Mouse (Mus musculus): ENCODE results near the gene Snta1. TPM values are rescaled to one million over a fixed set of nuclear protein-coding genes. Genes with fewer than 3 reads are reported as not detected.
A peak's percentile ranks its signal among the peaks of the same experiment; 100 is the strongest.
"Not testable (repeated sequence)": the region's sequence is repeated elsewhere in the genome, so short reads cannot be mapped to it uniquely, and the experiment has no call there.

Gene Snta1
- polyA plus RNA-seq, 1 experiment = 5.7 TPM

GRCm38 (mm10) chr2:154372151-154372829 is 35.6 kb downstream of the Snta1 start:
- Histone ChIP-seq H3K27ac (ENCODE audit: control insufficient read depth, insufficient read depth, low read depth, low read length) (peak overlapping the region; percentile 96), H3K27me3 (ENCODE audit: control insufficient read depth, insufficient read depth, low read length) (no peaks in the 10 kb centered on the region), H3K4me1 (ENCODE audit: control insufficient read depth, insufficient read depth, low read length) (peaks cover 4% of the 10 kb centered on the region), H3K36me3 (ENCODE audit: control insufficient read depth, insufficient read depth, low read length) (peaks cover 4% of the 10 kb centered on the region; the same call in 1 of the 2 replicates), H3K4me3 (ENCODE audit: control insufficient read depth, low read depth, low read length) (peak overlapping the region; percentile 100)
- TF ChIP-seq POLR2A (IDR thresholded peaks at IDR 0.05; ENCODE audit: control insufficient read depth, low read depth, low read length) (peak; percentile 90), CTCF (IDR thresholded peaks at IDR 0.05; ENCODE audit: control insufficient read depth, insufficient read depth, insufficient replicate concordance, low read depth, low read length) (no peak)

DNA sequence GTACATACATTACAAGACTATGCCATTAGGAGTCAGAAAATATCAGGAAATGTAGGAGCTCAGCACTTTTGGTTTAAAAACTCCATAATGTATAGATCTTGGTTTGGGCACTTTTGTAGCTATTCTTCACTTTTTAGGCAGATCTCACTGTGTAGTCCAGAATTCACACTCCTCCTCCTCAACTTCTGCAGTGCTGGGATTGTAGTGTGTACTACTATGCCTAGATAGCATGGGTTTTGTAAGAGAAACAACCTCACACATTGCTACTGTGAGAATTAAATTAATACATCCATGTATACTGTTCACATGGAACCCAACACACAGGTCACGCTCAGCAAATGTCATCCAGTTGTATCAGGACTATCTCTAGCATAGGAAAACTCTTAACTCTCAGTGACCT is 40.4 kb downstream of the Snta1 start:
- Histone ChIP-seq H3K27ac (ENCODE audit: control insufficient read depth, insufficient read depth, low read depth, low read length) (no peak overlapping the region), H3K4me3 (ENCODE audit: control insufficient read depth, low read depth, low read length) (no peak overlapping the region), H3K27me3 (ENCODE audit: control insufficient read depth, insufficient read depth, low read length) (no peaks in the 10 kb centered on the region), H3K36me3 (ENCODE audit: control insufficient read depth, insufficient read depth, low read length) (peaks cover 5% of the 10 kb centered on the region), H3K4me1 (ENCODE audit: control insufficient read depth, insufficient read depth, low read length) (no peaks in the 10 kb centered on the region)
- TF ChIP-seq POLR2A (IDR thresholded peaks at IDR 0.05; ENCODE audit: control insufficient read depth, low read depth, low read length) (no peak), CTCF (IDR thresholded peaks at IDR 0.05; ENCODE audit: control insufficient read depth, insufficient read depth, insufficient replicate concordance, low read depth, low read length) (no peak)

DNA sequence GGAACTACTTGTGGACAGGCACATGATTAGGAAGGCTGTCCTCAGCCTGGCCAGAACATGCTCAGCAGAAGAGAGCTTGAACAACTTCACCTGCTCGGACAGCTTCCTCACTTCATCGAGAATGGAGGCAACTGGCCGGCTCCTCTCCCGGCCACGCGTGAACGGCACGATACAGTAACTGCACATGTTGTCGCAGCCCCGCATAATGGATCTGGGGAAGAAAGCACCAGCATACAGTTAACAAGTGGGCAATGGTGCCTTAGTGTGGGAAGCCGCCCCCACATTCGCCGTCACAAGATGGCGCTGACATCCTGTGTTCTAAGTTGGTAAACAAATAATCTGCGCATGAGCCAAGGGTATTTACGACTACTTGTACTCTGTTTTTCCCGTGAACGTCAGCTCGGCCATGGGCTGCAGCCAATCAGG is 53.9 kb downstream of the Snta1 start:
- H3K36me3 ChIP-seq (ENCODE audit: control insufficient read depth, insufficient read depth, low read length); H3K27ac ChIP-seq (ENCODE audit: control insufficient read depth, insufficient read depth, low read depth, low read length); H3K27me3 ChIP-seq (ENCODE audit: control insufficient read depth, insufficient read depth, low read length); H3K4me3 ChIP-seq (ENCODE audit: control insufficient read depth, low read depth, low read length); H3K4me1 ChIP-seq (ENCODE audit: control insufficient read depth, insufficient read depth, low read length): not testable (repeated sequence)

DNA sequence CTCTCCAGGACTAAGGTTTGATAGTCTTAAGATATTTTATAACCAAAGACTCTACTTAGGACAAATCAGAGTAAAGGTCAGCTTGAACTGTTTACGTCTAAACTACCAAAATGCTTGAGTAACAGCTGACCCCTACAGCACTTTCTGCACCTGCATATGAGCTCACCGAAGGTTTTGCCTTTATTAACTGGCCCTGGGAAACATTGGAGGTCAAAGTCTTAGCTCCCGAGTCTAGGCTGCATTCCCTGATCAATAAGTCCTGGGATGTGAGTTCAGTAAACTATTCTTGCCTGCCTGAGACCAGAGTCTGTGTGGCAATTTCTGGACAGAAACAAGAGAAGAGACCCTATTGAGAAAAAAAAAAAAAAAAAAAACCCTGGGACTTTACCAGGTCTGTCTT is 59.7 kb downstream of the Snta1 start:
- Histone ChIP-seq H3K4me3 (ENCODE audit: control insufficient read depth, low read depth, low read length) (no peak overlapping the region), H3K27me3 (ENCODE audit: control insufficient read depth, insufficient read depth, low read length) (no peaks in the 10 kb centered on the region), H3K36me3 (ENCODE audit: control insufficient read depth, insufficient read depth, low read length) (peaks cover 6% of the 10 kb centered on the region), H3K27ac (ENCODE audit: control insufficient read depth, insufficient read depth, low read depth, low read length) (no peak overlapping the region), H3K4me1 (ENCODE audit: control insufficient read depth, insufficient read depth, low read length) (no peaks in the 10 kb centered on the region; the same call in 1 of the 2 replicates)
- no peak for TF ChIP-seq POLR2A (IDR thresholded peaks at IDR 0.05; ENCODE audit: control insufficient read depth, low read depth, low read length)
- no peak for TF ChIP-seq CTCF (IDR thresholded peaks at IDR 0.05; ENCODE audit: control insufficient read depth, insufficient read depth, insufficient replicate concordance, low read depth, low read length)

GRCm38 (mm10) chr2:154339356-154339755 is 68.5 kb downstream of the Snta1 start:
- no peak for TF ChIP-seq POLR2A (IDR thresholded peaks at IDR 0.05; ENCODE audit: control insufficient read depth, low read depth, low read length)
- TF ChIP-seq CTCF (IDR thresholded peaks at IDR 0.05; ENCODE audit: control insufficient read depth, insufficient read depth, insufficient replicate concordance, low read depth, low read length) = no peak
- Histone ChIP-seq H3K4me1 (ENCODE audit: control insufficient read depth, insufficient read depth, low read length) (no peaks in the 10 kb centered on the region), H3K27ac (ENCODE audit: control insufficient read depth, insufficient read depth, low read depth, low read length) (no peak overlapping the region), H3K4me3 (ENCODE audit: control insufficient read depth, low read depth, low read length) (no peak overlapping the region), H3K36me3 (ENCODE audit: control insufficient read depth, insufficient read depth, low read length) (peaks cover 4% of the 10 kb centered on the region; the same call in 1 of the 2 replicates), H3K27me3 (ENCODE audit: control insufficient read depth, insufficient read depth, low read length) (no peaks in the 10 kb centered on the region)

GRCm38 (mm10) chr2:154338161-154338560 is 69.7 kb downstream of the Snta1 start:
- no peak overlapping the region for H3K4me3 ChIP-seq (ENCODE audit: control insufficient read depth, low read depth, low read length)
- no peak overlapping the region for H3K27ac ChIP-seq (ENCODE audit: control insufficient read depth, insufficient read depth, low read depth, low read length)
- H3K4me1 ChIP-seq (ENCODE audit: control insufficient read depth, insufficient read depth, low read length) = no peaks in the 10 kb centered on the region
- H3K36me3 ChIP-seq (ENCODE audit: control insufficient read depth, insufficient read depth, low read length) = no peaks in the 10 kb centered on the region; the same call in 1 of the 2 replicates
- TF ChIP-seq CTCF (IDR thresholded peaks at IDR 0.05; ENCODE audit: control insufficient read depth, insufficient read depth, insufficient replicate concordance, low read depth, low read length) (no peak), POLR2A (IDR thresholded peaks at IDR 0.05; ENCODE audit: control insufficient read depth, low read depth, low read length) (no peak)
- H3K27me3 ChIP-seq (ENCODE audit: control insufficient read depth, insufficient read depth, low read length) = no peaks in the 10 kb centered on the region

- no peak overlapping the region for H3K4me3 ChIP-seq (ENCODE audit: control insufficient read depth, low read depth, low read length)
- no peaks in the 10 kb centered on the region for H3K4me1 ChIP-seq (ENCODE audit: control insufficient read depth, insufficient read depth, low read length)
- no peak for TF ChIP-seq POLR2A (IDR thresholded peaks at IDR 0.05; ENCODE audit: control insufficient read depth, low read depth, low read length)
- TF ChIP-seq CTCF (IDR thresholded peaks at IDR 0.05; ENCODE audit: control insufficient read depth, insufficient read depth, insufficient replicate concordance, low read depth, low read length) = no peak
- no peak overlapping the region for H3K27ac ChIP-seq (ENCODE audit: control insufficient read depth, insufficient read depth, low read depth, low read length)
- H3K27me3 ChIP-seq (ENCODE audit: control insufficient read depth, insufficient read depth, low read length) = no peaks in the 10 kb centered on the region
- no peaks in the 10 kb centered on the region for H3K36me3 ChIP-seq (ENCODE audit: control insufficient read depth, insufficient read depth, low read length)
These were observed 72.3 kb downstream of the Snta1 start for GRCm38 (mm10) chr2:154335572-154335971.

Data from testis, adult 2 months (tissue).